Mouse (Mus musculus): ENCODE measurements around the gene Gm20696.

The Gm20696 gene

DNA sequence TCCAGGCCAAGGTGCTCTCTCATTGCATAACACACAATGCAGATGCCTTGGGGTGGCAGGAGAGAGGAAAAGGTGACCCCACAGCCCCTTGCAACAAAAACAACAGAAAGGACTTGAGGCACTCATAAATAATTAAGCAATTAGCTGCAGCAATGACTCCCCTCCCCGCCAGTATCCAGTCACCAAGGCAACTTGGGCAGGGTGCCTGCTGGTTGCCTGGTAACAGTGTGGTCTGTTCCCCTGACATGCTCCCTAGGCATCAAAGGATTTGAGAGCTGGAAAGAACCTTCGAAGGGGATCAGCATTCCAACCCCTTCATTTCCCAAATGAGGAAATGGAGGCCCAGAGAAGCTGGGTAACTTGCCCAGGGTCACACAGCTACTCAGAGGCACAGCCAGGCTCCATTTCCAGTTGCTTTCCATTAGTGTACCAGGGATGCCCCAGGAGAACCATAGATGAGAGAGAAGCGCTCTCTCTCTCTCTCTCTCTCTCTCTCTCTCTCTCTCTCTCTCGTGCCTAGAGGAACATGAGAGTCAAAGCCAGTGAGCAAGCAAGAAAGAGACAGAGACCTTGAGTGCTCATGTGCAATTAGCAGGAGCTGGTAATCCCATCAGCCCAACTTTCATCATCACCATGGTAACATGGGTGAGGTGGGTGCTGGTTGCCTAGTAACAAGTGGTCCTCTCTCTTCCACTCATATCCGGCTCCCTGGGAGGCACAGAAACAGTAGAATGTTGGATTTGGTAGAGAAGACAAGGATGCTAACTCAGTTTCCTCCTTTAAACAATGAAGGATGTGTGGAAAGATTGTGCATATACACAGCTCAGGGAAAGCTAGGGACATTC, 3.1 kb upstream of the Gm20696 start:
- in situ Hi-C loops (cut with MboI; ENCODE audit: low pct_unique_long_range_greater_than_20kb in 1 of 2, low sequenced_read_pairs in 2 of 2, unreplicated experiment in 1 of 2), result no loop called here

DNA sequence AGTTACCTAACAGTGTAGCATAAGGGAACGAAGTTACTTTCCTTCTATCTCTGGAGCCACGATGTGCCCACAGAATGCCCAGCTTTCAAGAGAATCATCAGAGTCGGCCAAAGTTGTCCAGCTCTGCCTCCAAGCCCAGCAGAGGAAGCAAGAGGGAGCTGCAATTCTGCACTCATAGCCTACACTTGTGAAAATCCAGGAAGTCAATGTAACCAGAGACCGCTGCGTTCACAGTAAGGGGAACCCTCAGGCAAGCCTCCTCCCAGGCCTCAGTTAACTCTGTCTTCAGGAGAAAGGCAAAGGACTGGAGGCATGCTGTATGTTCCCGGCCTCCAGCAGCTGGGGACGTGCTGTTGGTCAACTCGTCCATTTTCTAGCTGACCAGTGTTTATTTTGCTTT, 693 bp upstream of the Gm20696 start:
- in situ Hi-C loops (cut with MboI; ENCODE audit: low pct_unique_long_range_greater_than_20kb in 1 of 2, low sequenced_read_pairs in 2 of 2, unreplicated experiment in 1 of 2), result no loop called here

DNA sequence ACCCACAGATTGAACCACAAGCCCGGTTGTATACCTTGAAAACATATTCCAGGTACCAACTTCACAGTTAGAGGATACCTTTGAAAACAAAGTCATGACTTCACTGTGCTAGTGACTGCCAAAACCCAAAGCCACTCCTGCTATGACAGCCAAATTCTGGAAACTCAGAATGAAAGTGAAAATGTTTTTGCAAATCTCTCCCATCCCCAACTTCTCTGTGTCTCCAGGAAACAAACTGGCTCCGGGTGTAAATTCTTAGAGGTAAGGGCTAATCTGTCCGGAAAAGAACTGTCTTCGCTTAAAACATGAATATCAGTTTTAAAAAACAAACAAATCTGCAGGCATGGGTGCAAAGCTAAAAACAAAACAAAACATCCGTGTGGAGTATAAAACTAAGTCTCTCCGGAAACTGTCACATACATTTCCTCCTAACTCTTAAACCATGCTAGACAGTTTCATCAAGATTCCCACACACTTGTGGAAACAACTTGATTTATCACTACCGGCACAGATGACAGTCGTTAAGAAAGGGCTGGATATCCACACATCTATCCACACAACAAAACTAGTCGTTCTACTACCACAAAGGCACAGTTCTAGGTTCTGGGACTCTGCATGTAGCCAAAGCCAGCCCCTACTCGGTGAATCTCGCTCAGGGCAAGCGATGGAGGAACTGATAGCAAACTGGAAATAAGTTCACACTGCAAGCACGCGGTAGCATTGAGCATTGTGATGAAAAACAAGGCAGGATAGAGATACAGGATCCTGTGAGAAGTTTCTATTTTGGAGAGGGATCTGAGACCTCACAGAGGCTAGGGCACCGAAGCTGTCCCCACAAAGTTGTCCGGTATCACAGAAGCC, 910 bp downstream of the Gm20696 start:
- in situ Hi-C loops (cut with MboI; ENCODE audit: low pct_unique_long_range_greater_than_20kb in 1 of 2, low sequenced_read_pairs in 2 of 2, unreplicated experiment in 1 of 2), result no loop called here

GRCm38 (mm10) chr6:99663232-99663631, 3.4 kb downstream of the Gm20696 start:
- in situ Hi-C loops (cut with MboI; ENCODE audit: low pct_unique_long_range_greater_than_20kb in 1 of 2, low sequenced_read_pairs in 2 of 2, unreplicated experiment in 1 of 2), result no loop called here

GRCm38 (mm10) chr6:99660443-99660842, 6.2 kb downstream of the Gm20696 start:
- in situ Hi-C loops (cut with MboI; ENCODE audit: low pct_unique_long_range_greater_than_20kb in 1 of 2, low sequenced_read_pairs in 2 of 2, unreplicated experiment in 1 of 2), result no loop called here

GRCm38 (mm10) chr6:99658586-99658985, 8.0 kb downstream of the Gm20696 start:
- in situ Hi-C loops (cut with MboI; ENCODE audit: low pct_unique_long_range_greater_than_20kb in 1 of 2, low sequenced_read_pairs in 2 of 2, unreplicated experiment in 1 of 2), result no loop called here

DNA sequence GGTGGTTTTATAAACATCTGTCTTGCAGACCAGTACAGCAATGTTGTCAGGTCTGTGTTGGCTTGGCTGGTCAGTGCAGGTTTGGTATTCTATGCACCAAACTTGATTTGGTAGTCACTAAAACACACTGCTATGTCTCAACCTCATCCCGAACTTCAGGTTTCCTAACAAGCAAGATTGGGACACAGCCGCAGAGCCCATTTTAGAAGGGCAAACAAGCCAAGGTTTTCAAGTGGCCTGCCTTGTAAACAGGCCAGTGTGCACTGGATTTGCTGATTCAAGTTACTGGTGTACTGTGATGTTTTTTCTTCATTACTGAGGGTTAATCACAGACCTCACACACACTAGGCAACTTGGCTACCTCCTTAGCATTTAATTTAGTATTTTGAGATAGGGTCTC, 10.5 kb downstream of the Gm20696 start:
- in situ Hi-C loops (cut with MboI; ENCODE audit: low pct_unique_long_range_greater_than_20kb in 1 of 2, low sequenced_read_pairs in 2 of 2, unreplicated experiment in 1 of 2), result no loop called here

DNA sequence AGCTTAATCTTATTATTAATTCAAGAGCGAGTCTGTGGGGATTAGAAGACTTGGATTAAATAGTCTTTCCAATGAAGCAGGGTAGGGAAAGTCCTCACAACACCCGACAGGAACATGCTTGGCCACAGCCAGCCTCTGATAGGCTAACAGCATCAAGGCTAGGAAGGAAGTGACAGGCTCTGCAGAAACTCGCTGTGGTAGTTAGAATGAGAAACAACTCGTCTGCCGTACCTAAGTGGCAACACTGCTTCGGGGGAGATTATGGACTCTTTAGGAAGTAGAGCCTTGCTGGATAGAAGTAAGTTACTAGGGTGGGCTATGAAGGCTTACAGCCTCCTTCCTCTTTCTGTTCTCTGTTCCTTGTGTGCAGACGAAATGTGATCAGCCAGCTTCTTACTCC, 11.1 kb downstream of the Gm20696 start:
- in situ Hi-C loops (cut with MboI; ENCODE audit: low pct_unique_long_range_greater_than_20kb in 1 of 2, low sequenced_read_pairs in 2 of 2, unreplicated experiment in 1 of 2), result no loop called here

- in situ Hi-C loops (cut with MboI; ENCODE audit: low pct_unique_long_range_greater_than_20kb in 1 of 2, low sequenced_read_pairs in 2 of 2, unreplicated experiment in 1 of 2), result no loop called here
These were observed 12.3 kb downstream of the Gm20696 start for GRCm38 (mm10) chr6:99654343-99654742.

GRCm38 (mm10) chr6:99652341-99652740, 14.3 kb downstream of the Gm20696 start:
- in situ Hi-C loops (cut with MboI; ENCODE audit: low pct_unique_long_range_greater_than_20kb in 1 of 2, low sequenced_read_pairs in 2 of 2, unreplicated experiment in 1 of 2), result no loop called here

DNA sequence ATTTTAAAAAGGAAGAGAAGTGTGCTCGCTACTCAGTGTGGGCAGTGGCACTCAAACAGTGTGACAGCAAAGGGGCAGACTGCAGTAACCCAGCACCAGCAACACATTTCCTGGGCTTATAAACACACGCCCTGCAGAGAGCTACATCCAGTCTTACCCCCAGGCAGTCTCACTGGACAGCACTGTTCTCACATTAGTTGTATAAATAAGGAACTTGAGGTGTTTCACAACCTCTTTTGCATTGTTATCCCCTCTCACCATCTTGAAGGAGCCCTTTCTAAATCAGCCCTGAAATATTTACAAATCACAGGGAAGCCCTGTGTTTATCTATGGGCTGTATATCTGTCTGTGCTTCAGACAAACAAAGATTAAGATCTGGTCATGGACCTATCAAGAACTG, 17.3 kb downstream of the Gm20696 start:
- in situ Hi-C loops (cut with MboI; ENCODE audit: low pct_unique_long_range_greater_than_20kb in 1 of 2, low sequenced_read_pairs in 2 of 2, unreplicated experiment in 1 of 2), result no loop called here

- in situ Hi-C loops (cut with MboI; ENCODE audit: low pct_unique_long_range_greater_than_20kb in 1 of 2, low sequenced_read_pairs in 2 of 2, unreplicated experiment in 1 of 2), result no loop called here
These were observed 20.3 kb downstream of the Gm20696 start for GRCm38 (mm10) chr6:99646344-99646743.

DNA sequence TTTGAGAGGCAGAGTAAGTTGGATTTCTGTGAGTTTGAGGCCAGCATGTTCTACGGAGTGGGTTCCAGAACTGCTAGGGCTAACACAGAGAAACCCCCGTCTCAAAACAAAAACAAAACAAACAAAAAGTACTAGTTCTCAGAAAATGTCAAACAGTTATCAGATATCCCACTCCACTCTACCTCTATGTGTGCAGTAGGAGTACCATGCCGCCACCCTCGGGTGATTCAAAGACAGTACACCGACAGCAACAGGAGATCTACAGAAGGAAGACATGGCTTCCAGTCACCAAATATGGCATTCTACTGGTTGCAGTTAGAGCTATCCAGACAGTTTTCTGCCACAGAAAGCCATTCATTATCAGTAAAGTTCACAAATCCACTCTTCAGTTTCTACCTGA, 21.7 kb downstream of the Gm20696 start:
- in situ Hi-C loops (cut with MboI; ENCODE audit: low pct_unique_long_range_greater_than_20kb in 1 of 2, low sequenced_read_pairs in 2 of 2, unreplicated experiment in 1 of 2), result no loop called here

DNA sequence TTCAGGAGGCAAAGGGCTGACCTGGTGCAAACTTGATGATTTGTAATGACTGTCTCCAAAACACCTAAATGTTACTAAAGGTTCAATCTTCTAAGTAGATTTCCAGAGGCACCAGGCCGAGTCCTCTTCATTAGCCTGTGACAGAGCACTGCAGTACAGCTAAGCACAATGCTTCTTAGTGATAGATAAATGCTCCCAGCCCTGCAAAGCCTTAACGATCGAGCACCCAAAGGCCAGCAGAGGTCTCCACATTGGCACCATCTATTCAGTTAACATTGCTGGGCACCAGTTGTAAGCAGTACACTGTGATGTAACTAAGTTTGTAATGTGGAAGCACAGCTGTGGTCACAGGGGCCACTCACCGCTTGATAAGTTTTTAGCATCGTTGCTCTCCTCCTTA, 22.2 kb downstream of the Gm20696 start:
- in situ Hi-C loops (cut with MboI; ENCODE audit: low pct_unique_long_range_greater_than_20kb in 1 of 2, low sequenced_read_pairs in 2 of 2, unreplicated experiment in 1 of 2), result no loop called here

GRCm38 (mm10) chr6:99643439-99644199, 23.0 kb downstream of the Gm20696 start:
- in situ Hi-C loops (cut with MboI; ENCODE audit: low pct_unique_long_range_greater_than_20kb in 1 of 2, low sequenced_read_pairs in 2 of 2, unreplicated experiment in 1 of 2), result no loop called here

- in situ Hi-C loops (cut with MboI; ENCODE audit: low pct_unique_long_range_greater_than_20kb in 1 of 2, low sequenced_read_pairs in 2 of 2, unreplicated experiment in 1 of 2), result no loop called here
These were observed 29.1 kb downstream of the Gm20696 start for GRCm38 (mm10) chr6:99637456-99637855.

GRCm38 (mm10) chr6:99636801-99637200, 29.8 kb downstream of the Gm20696 start:
- in situ Hi-C loops (cut with MboI; ENCODE audit: low pct_unique_long_range_greater_than_20kb in 1 of 2, low sequenced_read_pairs in 2 of 2, unreplicated experiment in 1 of 2), result no loop called here

DNA sequence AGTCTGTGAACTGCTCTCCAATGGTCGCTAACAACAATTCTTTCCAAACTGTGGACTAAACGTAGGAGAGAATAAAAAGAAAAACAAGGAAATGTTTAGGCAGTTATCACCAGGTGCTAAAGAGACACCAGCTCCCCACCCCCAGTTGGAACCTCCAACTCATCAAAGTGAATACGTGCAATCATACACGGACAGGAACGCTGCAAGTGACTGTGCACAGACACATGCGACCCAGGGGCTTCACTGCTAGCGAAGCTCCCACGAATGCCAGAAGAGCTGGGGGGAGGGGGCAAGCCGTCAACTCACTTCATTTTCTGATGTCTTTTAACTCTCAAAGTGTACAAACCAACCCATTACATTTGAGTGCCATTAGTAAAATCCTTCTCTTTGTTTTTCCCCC, 30.5 kb downstream of the Gm20696 start:
- in situ Hi-C loops (cut with MboI; ENCODE audit: low pct_unique_long_range_greater_than_20kb in 1 of 2, low sequenced_read_pairs in 2 of 2, unreplicated experiment in 1 of 2), result no loop called here

Data from mouse embryonic stem cell (cell line).